Mouse (Mus musculus) large intestine, adult 2 months (tissue): ENCODE measurements at regions not wholly inside any gene's neighbourhood (a gene's known extent, or its start where the extent isn't known, plus 50 kb on each side); places are given as distances from the start of the nearest gene placed in this dataset.
A peak's percentile ranks its signal among the peaks of the same experiment; 100 is the strongest.

Experiments used
- DNase-seq: peaks from one replicate; pipeline ENCODE4 v3.0.0-alpha.2; 2012; ENCODE audit warnings: low read depth, low spot score
- WGBS: fragments of 180-500 bp; shearing (Covaris S2); methylation state at CpG from one replicate; pipeline ENCODE4 v1.1.7; 2018; 5-methylcytosine and 5-hydroxymethylcytosine counted together

DNA sequence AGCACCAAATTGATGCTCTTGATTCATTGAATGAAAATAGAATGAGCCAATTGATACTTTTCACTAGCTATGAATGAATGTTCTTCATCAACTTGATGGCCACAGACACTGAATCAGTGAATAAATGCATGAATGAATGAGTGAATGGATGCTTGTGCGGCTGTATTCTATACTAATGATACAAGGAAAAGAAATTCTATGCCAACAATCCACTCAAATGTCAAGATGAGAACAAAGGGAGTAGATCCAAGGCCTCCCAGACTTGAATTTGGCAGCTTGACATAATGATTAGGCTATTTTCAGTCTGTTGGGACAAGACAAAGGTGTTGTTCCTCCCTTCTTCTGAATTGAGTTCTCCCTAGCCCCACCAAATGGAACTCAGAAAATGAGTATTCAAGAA, 393.1 kb downstream of the Btg1 start:
- WGBS = 98% methylated on average over 1 of the region's 1 CpGs

DNA sequence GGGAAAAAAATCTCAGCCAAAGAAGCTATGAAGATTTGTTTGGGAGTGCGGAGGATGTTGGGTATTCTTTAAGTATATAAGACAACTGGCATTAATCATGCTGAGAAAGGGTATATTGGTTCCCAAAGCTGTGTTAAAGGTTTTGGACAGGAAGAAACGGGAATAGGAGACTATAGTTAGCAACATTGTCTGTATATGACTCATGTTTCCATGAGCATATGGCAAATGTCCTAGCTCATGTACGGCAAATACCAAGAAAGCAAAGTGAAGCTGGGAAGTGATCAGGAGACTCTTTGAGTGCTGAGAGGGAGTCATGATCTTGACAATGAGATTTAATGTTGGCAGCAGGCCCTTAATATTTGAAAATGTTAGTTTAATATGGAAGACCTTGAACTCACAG, 401.8 kb downstream of the Btg1 start:
- DNase-seq = no peak
- WGBS = 65% methylated on average over 3 of the region's 3 CpGs

More for the DNA sequence above, 393.1 kb downstream of the Btg1 start:
- DNase-seq = no peak

GRCm38 (mm10) chr10:97028776-97029175, 412.0 kb downstream of the Btg1 start:
- DNase-seq = no peak
- 94% methylated on average over 5 of the region's 5 CpGs for WGBS

- 75% methylated on average over 2 of the region's 2 CpGs for WGBS
- no peak for DNase-seq
These were observed 414.2 kb downstream of the Btg1 start for GRCm38 (mm10) chr10:97030996-97031395.

DNA sequence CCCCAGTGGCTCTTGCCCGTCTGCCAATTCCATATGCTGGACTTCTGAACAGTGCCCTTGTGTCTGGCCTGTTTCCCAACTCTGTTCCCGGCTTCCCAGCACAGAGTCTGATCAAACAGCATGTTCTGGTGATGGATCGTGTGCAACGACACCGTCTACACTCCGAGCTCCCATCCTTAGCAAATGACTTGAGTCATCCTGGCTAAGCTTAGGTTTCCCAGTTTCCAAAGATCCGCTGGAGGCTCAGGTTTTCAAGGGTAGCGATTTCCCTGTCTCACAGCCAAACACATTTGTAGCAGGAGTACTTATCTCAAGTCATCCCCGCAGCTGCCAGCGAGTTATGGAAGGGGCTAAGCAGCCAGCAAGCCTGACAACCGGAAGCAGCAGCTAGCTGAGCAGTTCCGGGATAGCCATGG, 418.6 kb downstream of the Btg1 start:
- no peak for DNase-seq
- WGBS = 87% methylated on average over 12 of the region's 12 CpGs

DNA sequence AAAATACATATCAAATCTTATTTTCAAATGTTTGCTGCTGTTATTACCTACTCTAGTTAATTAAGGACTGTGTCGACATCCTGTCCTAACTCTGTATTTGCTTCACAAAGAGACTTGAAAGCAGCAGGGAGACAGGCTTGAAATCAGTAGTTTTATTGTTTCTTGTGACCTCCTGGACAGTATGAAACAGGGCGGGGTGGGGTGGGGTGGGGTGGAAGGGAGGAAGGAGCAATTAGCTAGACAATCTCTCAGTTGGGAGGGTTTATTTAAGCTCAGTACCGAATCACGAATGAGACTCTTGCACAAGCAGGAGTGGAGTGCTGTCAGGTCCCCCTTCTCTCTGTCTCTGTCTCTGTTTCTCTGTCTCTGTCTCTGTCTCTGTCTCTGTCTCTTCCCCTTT, 421.2 kb downstream of the Btg1 start:
- peak; percentile 8 for DNase-seq
- 21% methylated on average over 4 of the region's 4 CpGs for WGBS

GRCm38 (mm10) chr10:97047566-97047965, 430.8 kb downstream of the Btg1 start:
- WGBS = 86% methylated on average over 2 of the region's 2 CpGs
- no peak for DNase-seq

DNA sequence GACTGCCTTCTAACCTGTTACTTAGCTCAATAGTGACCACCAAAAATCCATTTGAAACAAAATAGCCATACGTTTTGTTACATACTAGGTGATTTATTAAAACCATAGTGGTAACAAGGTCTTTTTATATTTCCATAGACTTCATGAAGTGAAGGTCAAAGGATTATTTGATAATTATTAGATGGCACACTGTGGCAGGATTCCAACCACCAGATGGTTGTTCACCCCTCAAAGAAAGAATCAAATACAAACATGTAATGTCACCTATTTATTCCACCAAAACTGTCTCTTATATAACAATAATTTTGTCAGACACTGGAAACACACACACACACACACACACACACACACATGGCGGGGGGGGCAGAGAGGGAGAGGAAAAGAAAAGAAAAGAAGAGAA, 431.2 kb downstream of the Btg1 start:
- DNase-seq = no peak
- 80% methylated on average over 2 of the region's 2 CpGs for WGBS

DNA sequence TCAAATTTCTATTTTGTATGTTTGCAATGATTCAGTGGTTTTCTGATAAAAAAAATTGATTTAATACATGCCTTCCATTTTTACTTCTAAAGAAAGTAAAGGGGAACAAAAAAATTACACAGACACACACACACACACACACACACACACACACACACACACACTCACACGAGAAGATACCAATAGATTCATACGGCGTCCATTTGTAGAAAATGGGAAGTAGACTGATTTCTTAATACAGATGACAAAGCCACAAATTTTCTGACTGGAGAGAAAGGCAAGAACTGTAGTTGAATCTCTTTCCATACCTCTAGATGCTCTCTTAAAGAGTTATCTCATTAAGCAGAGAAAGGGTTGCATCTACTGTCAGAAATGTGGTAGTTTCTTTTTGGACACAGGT, 424.9 kb upstream of the Dcn start:
- WGBS = 91% methylated on average over 3 of the region's 3 CpGs

DNA sequence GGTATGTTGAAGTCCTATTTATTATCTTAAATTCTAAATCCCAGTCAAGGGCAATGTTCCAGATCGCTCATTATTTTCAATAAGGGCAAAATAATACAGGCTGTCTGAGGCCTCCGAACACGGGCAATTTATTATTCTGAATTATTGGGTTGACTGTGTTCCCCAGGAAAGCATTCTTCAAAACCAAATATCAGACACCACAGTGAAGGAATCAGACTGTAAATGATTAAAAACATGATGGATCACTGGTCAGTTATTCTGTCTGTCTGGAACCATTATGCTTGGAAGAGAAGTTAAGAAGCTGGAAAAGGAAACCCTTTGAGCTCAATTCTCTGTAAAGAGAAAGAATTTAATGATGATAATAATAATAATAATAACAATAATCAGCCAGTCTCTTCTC, 417.4 kb upstream of the Dcn start:
- WGBS = 89% methylated on average over 3 of the region's 3 CpGs
- DNase-seq = no peak

More for the DNA sequence above, 424.9 kb upstream of the Dcn start:
- DNase-seq = no peak

DNA sequence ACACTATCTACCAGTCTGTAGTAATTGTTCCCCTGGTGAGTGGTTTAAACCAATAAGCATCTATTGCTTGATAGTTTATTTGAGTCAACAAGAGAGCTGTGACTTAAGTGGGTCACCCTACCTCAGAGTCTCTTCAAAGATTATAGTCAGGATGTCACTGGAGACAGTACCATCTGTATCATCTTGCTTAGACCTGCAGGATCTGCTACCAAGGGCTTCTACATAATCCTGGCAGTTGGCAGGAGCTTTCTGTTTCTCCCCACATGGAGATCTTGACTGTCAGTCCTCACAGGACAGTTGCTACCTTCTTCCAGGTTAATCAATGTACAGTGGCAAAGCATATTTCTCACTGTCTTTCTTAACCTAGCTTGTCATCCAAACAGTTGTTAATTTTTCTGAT, 414.9 kb upstream of the Dcn start:
- no peak for DNase-seq

DNA sequence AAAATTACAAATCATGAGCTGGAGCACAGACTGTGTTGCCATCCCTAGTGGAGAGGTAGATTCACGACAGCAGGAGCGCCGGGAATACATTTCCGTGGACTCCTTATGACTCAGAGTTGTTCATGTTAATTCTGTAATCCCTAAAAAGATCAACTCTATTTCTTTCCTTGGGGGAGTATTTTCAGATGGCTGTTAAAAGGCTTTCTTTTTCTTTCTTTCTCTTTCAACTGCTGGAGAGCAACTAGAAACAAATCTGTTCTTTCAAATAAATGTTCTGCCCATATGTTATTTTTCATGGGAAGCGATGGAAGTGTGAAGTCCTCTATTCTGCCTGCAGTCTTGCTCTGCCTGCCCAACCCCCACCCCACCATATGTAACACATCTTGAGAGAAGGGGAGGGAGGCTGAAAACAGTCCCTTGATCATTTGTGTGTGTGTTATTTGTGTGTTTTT, 401.4 kb upstream of the Dcn start:
- WGBS = 82% methylated on average over 5 of the region's 5 CpGs
- DNase-seq = no peak

- WGBS = 31% methylated on average over 6 of the region's 6 CpGs
These were observed 399.8 kb upstream of the Dcn start for GRCm38 (mm10) chr10:97079575-97079974.

DNA sequence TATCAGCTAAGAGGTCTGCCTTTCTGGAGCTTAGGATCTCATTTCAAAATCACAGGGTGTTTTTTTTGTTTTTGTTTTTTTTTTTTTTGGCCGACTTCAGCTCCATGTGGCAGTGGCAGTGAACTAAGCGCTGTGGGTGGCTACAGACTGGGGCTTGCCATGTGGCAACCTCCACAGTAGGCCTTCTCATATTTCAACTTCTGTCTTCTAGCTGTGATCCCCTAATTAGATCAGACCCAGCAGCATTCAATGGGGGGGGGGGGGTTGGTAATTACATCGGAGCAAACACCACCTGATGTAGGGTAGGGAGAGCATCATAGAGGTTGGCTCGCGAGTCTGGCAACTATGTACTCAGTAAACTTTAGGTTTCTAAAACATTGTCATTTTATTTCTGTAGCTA, 392.1 kb upstream of the Dcn start:
- 76% methylated on average over 5 of the region's 5 CpGs for WGBS
- no peak for DNase-seq

More at GRCm38 (mm10) chr10:97079575-97079974, 399.8 kb upstream of the Dcn start:
- peak; percentile 29 for DNase-seq

DNA sequence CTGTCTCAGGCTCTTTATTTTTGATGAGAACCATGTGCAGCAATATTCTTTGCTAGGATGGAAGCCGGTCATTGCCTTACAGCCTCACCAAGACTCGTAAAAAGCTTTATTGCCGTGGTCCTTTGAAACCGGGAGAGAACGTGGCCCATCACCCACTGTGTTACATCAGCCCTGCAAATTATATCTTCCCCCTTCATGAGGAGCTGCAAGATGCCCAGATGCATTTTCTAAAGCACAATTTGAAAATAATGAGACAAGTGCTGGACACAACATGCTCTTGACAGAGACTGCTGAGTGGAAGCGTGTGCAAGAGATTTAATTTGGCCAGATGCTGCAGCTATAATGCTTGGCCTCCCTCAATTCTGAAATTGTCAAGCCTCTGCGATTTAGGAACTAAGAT, 389.2 kb upstream of the Dcn start:
- DNase-seq = no peak
- WGBS = 45% methylated on average over 7 of the region's 7 CpGs

GRCm38 (mm10) chr10:97093886-97094285, 385.5 kb upstream of the Dcn start:
- no peak for DNase-seq
- 38% methylated on average over 3 of the region's 3 CpGs for WGBS

- WGBS = 92% methylated on average over 3 of the region's 3 CpGs
- DNase-seq = no peak
These were observed 364.9 kb upstream of the Dcn start for GRCm38 (mm10) chr10:97114501-97114900.

DNA sequence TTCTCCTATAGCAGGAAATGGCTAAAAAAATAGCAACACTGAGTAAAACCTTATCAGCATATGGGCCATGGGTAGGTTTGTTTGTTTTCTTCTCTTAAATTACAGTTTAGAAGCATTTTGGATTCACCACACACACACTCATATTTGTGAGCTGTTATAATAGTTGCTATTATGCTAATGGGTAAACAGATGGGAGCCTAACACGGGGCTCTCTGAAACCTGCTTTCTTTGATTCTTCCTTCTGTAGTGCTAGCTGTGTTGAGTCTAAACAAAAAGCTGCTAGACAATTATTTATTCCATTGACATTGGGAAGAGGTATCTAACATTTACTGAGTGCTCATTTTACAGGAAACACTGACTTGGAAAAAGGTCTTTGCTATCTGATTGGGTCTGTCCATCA, 356.7 kb upstream of the Dcn start:
- 67% methylated on average over 1 of the region's 1 CpGs for WGBS
- no peak for DNase-seq

GRCm38 (mm10) chr10:97141561-97141960, 337.8 kb upstream of the Dcn start:
- no peak for DNase-seq
- WGBS = 79% methylated on average over 2 of the region's 2 CpGs

GRCm38 (mm10) chr10:97158561-97159395, 320.6 kb upstream of the Dcn start:
- peak; percentile 55 for DNase-seq
- 32% methylated on average over 11 of the region's 11 CpGs for WGBS

DNA sequence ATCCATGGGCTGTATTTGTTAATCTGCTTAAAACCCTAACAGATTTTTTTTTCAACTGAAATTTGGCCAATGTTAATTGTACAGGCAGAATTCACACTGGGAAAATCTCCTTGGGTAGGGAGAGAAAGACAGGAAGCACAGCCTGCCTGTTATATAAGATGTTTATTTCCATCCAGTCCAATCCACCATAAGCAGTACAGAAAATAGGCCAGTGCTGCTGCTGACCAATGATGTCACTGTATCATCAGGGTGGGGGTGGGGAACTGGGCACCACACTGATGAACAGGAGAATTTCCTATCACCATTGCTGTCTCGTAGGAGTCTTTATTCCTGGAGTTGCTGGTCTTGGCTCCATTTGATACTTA, 320.0 kb upstream of the Dcn start:
- DNase-seq = no peak
- WGBS = 79% methylated on average over 1 of the region's 1 CpGs
